Mouse (Mus musculus): ENCODE results near the gene Misp.

GRCm38 (mm10) chr10:79817111-79817510 lies 3.7 kb upstream of the Misp start:
- no peak for TF ChIP-seq POLR2A (IDR thresholded peaks at IDR 0.05; ENCODE audit: borderline replicate concordance, extremely low read depth, low read depth, low read length)
- no peak for TF ChIP-seq CTCF (IDR thresholded peaks at IDR 0.05; ENCODE audit: insufficient read depth, low read length)
